Mouse (Mus musculus): Measurements from ENCODE around the gene Slc13a2.

GRCm38 (mm10) chr11:78421201-78422009, 612 bp downstream of the Slc13a2 start:
- TF ChIP-seq CTCF (conservative IDR thresholded peaks at IDR 0.05; ENCODE audit: insufficient read depth, insufficient read length, low read depth, low read length) (no peak), POLR2A (IDR thresholded peaks at IDR 0.05; ENCODE audit: low read depth, low read length) (no peak)
